Mouse (Mus musculus) urinary bladder, postnatal 4 days (tissue): ENCODE measurements at regions not wholly inside any gene's neighbourhood (a gene's known extent, or its start where the extent isn't known, plus 50 kb on each side); places are given as distances from the start of the nearest gene placed in this dataset.

Experiments used
- DNase-seq, 2 experiments: peaks; one replicate each; pipeline ENCODE4 v3.0.0; 2021 to 2022; ENCODE audit warnings: low spot score in 2 of 2

GRCm38 (mm10) chr4:152731988-152732387 is 254.3 kb upstream of the Kcnab2 start:
- DNase-seq, result peak in 1 of 2 experiments; percentile 30

GRCm38 (mm10) chr4:152731082-152731720 is 253.5 kb upstream of the Kcnab2 start:
- DNase-seq, result peak in 1 of 2 experiments; percentile 51

GRCm38 (mm10) chr4:152729421-152729820 is 251.8 kb upstream of the Kcnab2 start:
- DNase-seq, result peak in 1 of 2 experiments; percentile 52

- DNase-seq, result peak in 1 of 2 experiments; percentile 41
Measured at GRCm38 (mm10) chr4:152725881-152726280, 248.2 kb upstream of the Kcnab2 start.

- DNase-seq, result peak in 1 of 2 experiments; percentile 53
Measured at GRCm38 (mm10) chr4:152725423-152725822, 247.8 kb upstream of the Kcnab2 start.

- no peak for DNase-seq
Measured at GRCm38 (mm10) chr4:152724741-152725140, 247.1 kb upstream of the Kcnab2 start.

GRCm38 (mm10) chr4:152724026-152724425 is 246.4 kb upstream of the Kcnab2 start:
- no peak for DNase-seq

- DNase-seq, result no peak
Measured at GRCm38 (mm10) chr4:152720528-152720927, 242.9 kb upstream of the Kcnab2 start.

- no peak for DNase-seq
Measured at GRCm38 (mm10) chr4:152719416-152720127, 241.9 kb upstream of the Kcnab2 start.

GRCm38 (mm10) chr4:152710339-152710738 is 232.7 kb upstream of the Kcnab2 start:
- DNase-seq, result no peak

GRCm38 (mm10) chr4:152700217-152700616 is 222.5 kb upstream of the Kcnab2 start:
- DNase-seq, result no peak

- no peak for DNase-seq
Measured at GRCm38 (mm10) chr4:152697247-152697960, 219.7 kb upstream of the Kcnab2 start.

GRCm38 (mm10) chr4:152691735-152692134 is 214.1 kb upstream of the Kcnab2 start:
- no peak for DNase-seq

- no peak for DNase-seq
Measured at GRCm38 (mm10) chr4:152691302-152691701, 213.6 kb upstream of the Kcnab2 start.

- no peak for DNase-seq
Measured at GRCm38 (mm10) chr4:152690766-152691165, 213.1 kb upstream of the Kcnab2 start.

GRCm38 (mm10) chr4:152689831-152690230 is 212.2 kb upstream of the Kcnab2 start:
- DNase-seq, result no peak

GRCm38 (mm10) chr4:152686509-152687081 is 208.9 kb upstream of the Kcnab2 start:
- DNase-seq, result no peak

GRCm38 (mm10) chr4:152674140-152674539 is 196.5 kb upstream of the Kcnab2 start:
- DNase-seq, result no peak

- peak in 1 of 2 experiments; percentile 59 for DNase-seq
Measured at GRCm38 (mm10) chr4:152663482-152663881, 185.8 kb upstream of the Kcnab2 start.

GRCm38 (mm10) chr4:152663069-152663468 is 185.4 kb upstream of the Kcnab2 start:
- DNase-seq, result no peak

- no peak for DNase-seq
Measured at GRCm38 (mm10) chr4:152662439-152662838, 184.8 kb upstream of the Kcnab2 start.

- no peak for DNase-seq
Measured at GRCm38 (mm10) chr4:152650198-152650597, 172.5 kb upstream of the Kcnab2 start.
